Mouse (Mus musculus): ENCODE results near the gene Smdt1. TPM values are rescaled to one million over a fixed set of nuclear protein-coding genes. Genes with fewer than 3 reads are reported as not detected.
"Not testable (repeated sequence)": the region's sequence is repeated elsewhere in the genome, so short reads cannot be mapped to it uniquely, and the experiment has no call there.

Gene Smdt1
- polyA plus RNA-seq, 1 experiment from 2014 or later = 243 TPM

DNA sequence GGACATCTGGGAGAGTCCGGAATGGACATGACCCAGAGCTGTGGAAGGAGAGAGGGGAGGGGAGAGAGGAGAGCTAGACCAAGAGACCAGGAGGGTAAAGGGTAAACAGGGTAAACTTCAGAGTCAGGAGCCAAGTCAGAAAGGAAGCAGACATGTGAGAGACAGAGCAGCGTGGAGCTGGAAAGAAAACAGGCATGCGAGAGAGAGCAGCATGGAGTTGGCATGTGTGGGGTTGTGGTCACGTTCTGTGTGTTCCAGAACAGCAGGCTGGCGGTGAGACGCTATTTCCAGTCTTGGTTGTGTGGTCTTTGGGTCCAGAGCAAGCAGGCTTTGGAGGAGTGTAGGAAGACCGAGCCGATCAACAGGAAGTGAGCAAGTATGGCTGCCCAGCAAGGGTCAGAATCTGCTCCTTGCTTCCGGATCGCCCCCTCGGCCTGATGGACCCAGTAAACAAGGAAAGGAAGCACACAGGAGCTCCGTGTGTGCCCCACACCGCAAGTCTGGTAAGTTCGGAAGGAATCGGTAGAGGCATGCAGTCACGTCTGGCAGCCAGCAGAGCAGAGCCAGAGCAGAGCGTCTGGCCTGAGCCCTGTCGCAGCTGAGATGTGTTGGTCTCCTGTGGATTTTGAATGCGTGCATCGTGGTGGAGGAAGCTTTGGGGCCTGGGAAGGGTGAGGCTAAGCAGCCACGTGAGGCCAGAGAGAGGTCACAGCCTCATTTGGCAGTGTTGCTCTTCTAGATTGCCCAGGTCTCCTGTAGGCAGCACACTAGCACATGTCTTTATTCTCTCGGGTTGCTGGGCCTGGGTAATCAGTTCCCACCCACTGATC lies 19.9 kb downstream of the Smdt1 start:
- 52% methylated on average over 22 of the region's 22 CpGs for WGBS
- ATAC-seq (ENCODE audit: low read depth) = no peak
- no peak overlapping the region for H3K4me2 ChIP-seq (ENCODE audit: low read depth, low read length)

DNA sequence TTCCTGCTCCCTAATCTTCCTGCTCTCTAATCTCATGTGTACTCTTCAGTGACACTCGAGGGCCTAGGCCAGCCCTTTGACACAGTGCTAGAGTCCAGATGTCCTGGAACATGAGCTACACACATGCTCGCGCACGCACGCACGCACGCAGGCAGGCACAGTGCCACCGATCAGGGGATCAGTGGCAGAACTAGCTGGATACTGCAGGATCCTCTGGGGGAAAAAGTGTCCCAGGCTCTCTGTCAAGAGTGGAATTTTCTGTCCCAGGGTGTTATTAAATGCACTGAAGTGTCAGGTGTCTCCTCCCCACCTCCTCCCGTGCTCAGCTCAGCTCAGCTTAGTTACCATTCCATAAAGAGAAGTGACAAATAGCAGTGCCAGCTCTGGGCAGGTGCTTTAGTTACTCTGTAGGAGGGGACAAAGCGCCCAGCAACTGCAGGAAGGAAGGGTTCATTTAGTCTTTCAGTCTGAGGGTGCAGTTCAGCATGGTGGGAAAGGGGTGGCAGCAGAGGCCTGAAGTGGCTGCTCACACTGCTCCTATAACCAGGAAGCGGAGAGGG lies 22.8 kb downstream of the Smdt1 start:
- Histone ChIP-seq H3K9ac (ENCODE audit: low read length) (no peak overlapping the region), H3K36me3 (ENCODE audit: control insufficient read depth, insufficient read depth, low read length) (no peaks in the 10 kb centered on the region), H3K4me3 (ENCODE audit: low read length) (no peak overlapping the region), H3K27me3 (ENCODE audit: control insufficient read depth, insufficient read depth, low read depth, low read length) (no peaks in the 10 kb centered on the region), H3K27ac (ENCODE audit: low read length) (peak overlapping the region; percentile 30; the same call in 1 of the 2 replicates), H3K4me2 (ENCODE audit: low read depth, low read length) (no peak overlapping the region), H3K9me3 (ENCODE audit: control insufficient read depth, low read length) (no peaks in the 10 kb centered on the region), H3K4me1 (replicated peaks; ENCODE audit: control insufficient read depth, insufficient read depth, low read length) (0 out of 2 replicates have a peak, but pooled peaks cover 2% of the 10 kb centered on the region)
- peak; percentile 79 for ATAC-seq (ENCODE audit: low read depth)
- WGBS = 67% methylated on average over 11 of the region's 11 CpGs

More for the DNA sequence above, 19.9 kb downstream of the Smdt1 start:
- Histone ChIP-seq H3K9me3 (ENCODE audit: control insufficient read depth, low read length) (no peaks in the 10 kb centered on the region), H3K4me1 (replicated peaks; ENCODE audit: control insufficient read depth, insufficient read depth, low read length) (peaks cover 5% of the 10 kb centered on the region; the same call in 1 of the 2 replicates), H3K27ac (ENCODE audit: low read length) (no peak overlapping the region), H3K4me3 (ENCODE audit: low read length) (no peak overlapping the region), H3K9ac (ENCODE audit: low read length) (peak overlapping the region; percentile 25; the same call in 1 of the 2 replicates), H3K36me3 (ENCODE audit: control insufficient read depth, insufficient read depth, low read length) (no peaks in the 10 kb centered on the region), H3K27me3 (ENCODE audit: control insufficient read depth, insufficient read depth, low read depth, low read length) (no peaks in the 10 kb centered on the region)

DNA sequence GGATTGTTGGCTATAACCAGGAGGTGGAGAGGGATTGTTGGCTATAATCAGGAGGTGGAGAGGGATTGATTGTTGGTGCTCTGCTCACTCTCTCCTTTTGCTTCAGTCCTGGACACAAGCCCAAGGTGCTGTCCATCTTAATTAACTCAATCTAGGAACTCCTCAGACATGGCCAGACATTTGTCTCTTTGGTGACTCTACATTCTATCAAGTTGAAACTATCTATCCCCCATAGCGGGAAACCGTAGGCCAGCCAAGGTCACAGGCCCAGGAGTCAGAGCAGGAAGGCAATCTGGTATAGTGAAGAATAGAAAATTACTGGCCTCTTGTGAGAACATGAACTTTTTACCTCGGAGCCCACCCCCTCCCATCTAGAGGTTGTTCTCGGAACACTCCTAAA lies 23.5 kb downstream of the Smdt1 start:
- Histone ChIP-seq H3K27ac (ENCODE audit: low read length) (no peak overlapping the region), H3K9me3 (ENCODE audit: control insufficient read depth, low read length) (no peaks in the 10 kb centered on the region), H3K9ac (ENCODE audit: low read length) (no peak overlapping the region), H3K4me1 (replicated peaks; ENCODE audit: control insufficient read depth, insufficient read depth, low read length) (0 out of 2 replicates have a peak, but pooled peaks cover 2% of the 10 kb centered on the region), H3K36me3 (ENCODE audit: control insufficient read depth, insufficient read depth, low read length) (no peaks in the 10 kb centered on the region), H3K4me2 (ENCODE audit: low read depth, low read length) (no peak overlapping the region), H3K4me3 (ENCODE audit: low read length) (no peak overlapping the region), H3K27me3 (ENCODE audit: control insufficient read depth, insufficient read depth, low read depth, low read length) (no peaks in the 10 kb centered on the region)
- 69% methylated on average over 3 of the region's 4 CpGs for WGBS
- peak; percentile 41; the same call in 1 of the 2 replicates for ATAC-seq (ENCODE audit: low read depth)

DNA sequence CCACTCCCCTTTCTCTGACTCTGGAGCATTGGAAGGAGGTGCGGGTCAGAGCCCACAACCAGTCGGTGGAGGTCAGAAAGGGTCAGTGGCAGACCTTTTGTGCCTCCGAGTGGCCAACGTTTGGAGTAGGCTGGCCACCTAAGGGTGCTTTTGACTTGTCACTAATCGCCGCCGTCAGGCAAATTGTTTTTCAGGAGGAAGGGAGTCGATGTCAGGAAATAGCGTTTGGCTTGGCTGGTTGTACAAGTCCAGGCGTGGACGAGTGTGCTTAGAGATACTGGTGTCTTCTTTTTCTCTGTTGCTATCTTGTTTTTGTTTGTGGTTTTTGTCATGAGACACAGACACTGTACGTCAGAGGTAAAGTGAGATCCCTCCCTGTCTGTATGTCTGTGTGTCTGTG lies 25.0 kb downstream of the Smdt1 start:
- H3K9me3 ChIP-seq (ENCODE audit: control insufficient read depth, low read length); H3K36me3 ChIP-seq (ENCODE audit: control insufficient read depth, insufficient read depth, low read length); H3K4me1 ChIP-seq (replicated peaks; ENCODE audit: control insufficient read depth, insufficient read depth, low read length); ATAC-seq (ENCODE audit: low read depth); H3K4me3 ChIP-seq (ENCODE audit: low read length); H3K27me3 ChIP-seq (ENCODE audit: control insufficient read depth, insufficient read depth, low read depth, low read length); H3K27ac ChIP-seq (ENCODE audit: low read length); H3K9ac ChIP-seq (ENCODE audit: low read length); H3K4me2 ChIP-seq (ENCODE audit: low read depth, low read length): not testable (repeated sequence)
- WGBS = 74% methylated on average over 7 of the region's 12 CpGs

DNA sequence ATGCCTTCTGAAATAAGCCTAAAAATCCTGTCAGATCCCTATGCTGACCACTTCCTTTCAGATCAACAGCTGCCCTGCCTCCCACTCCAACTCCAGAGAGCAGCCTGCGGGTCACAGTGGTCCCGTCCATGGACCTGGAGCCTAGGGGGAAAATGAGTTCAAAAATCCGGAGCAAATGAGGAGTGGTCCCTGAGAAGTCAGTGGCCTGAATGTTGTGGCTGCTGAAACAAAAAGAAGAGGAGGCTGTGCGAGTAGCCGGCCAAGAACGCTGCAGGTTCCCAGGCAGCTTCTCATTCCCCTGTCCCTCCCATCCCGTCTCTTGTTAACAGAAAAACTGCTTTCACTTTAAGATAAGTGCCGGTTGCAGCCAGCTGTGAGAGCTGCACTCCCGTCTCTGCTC lies 25.8 kb downstream of the Smdt1 start:
- H3K9ac ChIP-seq (ENCODE audit: low read length); H3K27me3 ChIP-seq (ENCODE audit: control insufficient read depth, insufficient read depth, low read depth, low read length); H3K36me3 ChIP-seq (ENCODE audit: control insufficient read depth, insufficient read depth, low read length); H3K4me3 ChIP-seq (ENCODE audit: low read length); H3K9me3 ChIP-seq (ENCODE audit: control insufficient read depth, low read length); ATAC-seq (ENCODE audit: low read depth); H3K27ac ChIP-seq (ENCODE audit: low read length); H3K4me1 ChIP-seq (replicated peaks; ENCODE audit: control insufficient read depth, insufficient read depth, low read length): not testable (repeated sequence)
- WGBS = 28% methylated on average over 5 of the region's 9 CpGs
- peak overlapping the region; percentile 32; the same call in 1 of the 2 replicates for H3K4me2 ChIP-seq (ENCODE audit: low read depth, low read length)

DNA sequence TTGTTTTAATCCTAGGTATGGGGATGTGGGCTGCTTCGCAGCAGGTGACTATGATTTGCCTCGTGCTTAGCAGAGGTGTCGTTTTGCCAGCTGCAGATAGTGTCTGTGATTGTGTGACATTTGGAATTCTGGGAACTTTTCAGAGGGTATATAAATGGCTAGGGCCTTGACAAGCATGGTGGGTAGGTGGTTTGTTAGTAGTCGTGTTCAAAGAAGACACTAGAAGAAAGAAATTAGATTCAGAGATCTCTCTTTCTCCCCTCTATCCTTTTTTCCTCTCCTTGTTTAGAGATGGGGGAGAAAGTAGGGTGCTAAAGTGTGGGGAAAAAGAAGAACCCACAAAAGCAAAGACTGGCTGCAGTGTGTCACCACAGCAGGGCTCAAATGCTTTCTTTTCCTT lies 29.4 kb downstream of the Smdt1 start:
- H3K27ac ChIP-seq (ENCODE audit: low read length) = no peak overlapping the region
- H3K4me1 ChIP-seq (replicated peaks; ENCODE audit: control insufficient read depth, insufficient read depth, low read length) = no peaks in the 10 kb centered on the region

DNA sequence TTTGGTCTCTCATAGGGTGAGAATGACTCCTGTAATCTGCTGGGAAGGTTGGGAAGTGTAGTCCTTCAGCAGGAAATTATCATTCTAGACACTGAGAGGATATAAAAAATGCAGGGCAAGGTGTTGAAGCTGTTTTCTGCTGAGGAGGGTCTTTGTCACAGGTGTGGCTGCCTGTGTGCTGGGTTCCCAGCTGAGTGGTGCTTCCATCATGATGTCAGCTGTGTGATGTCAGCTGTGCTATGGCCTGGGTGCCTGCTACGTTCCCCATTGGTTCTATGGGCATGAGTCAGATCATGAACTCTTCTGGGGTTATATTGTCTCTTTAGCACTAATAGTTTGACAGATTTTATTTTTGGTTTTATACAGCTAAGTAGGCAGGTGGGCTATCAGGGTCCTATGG lies 30.1 kb downstream of the Smdt1 start:
- Histone ChIP-seq H3K27ac (ENCODE audit: low read length) (no peak overlapping the region), H3K4me3 (ENCODE audit: low read length) (no peak overlapping the region), H3K9me3 (ENCODE audit: control insufficient read depth, low read length) (no peaks in the 10 kb centered on the region), H3K9ac (ENCODE audit: low read length) (no peak overlapping the region), H3K36me3 (ENCODE audit: control insufficient read depth, insufficient read depth, low read length) (no peaks in the 10 kb centered on the region), H3K4me2 (ENCODE audit: low read depth, low read length) (no peak overlapping the region), H3K27me3 (ENCODE audit: control insufficient read depth, insufficient read depth, low read depth, low read length) (no peaks in the 10 kb centered on the region), H3K4me1 (replicated peaks; ENCODE audit: control insufficient read depth, insufficient read depth, low read length) (no peaks in the 10 kb centered on the region)
- no peak for ATAC-seq (ENCODE audit: low read depth)
- WGBS = 79% methylated on average over 1 of the region's 1 CpGs

More for the DNA sequence above, 29.4 kb downstream of the Smdt1 start:
- no peak for ATAC-seq (ENCODE audit: low read depth)
- no peaks in the 10 kb centered on the region for H3K9me3 ChIP-seq (ENCODE audit: control insufficient read depth, low read length)
- no peaks in the 10 kb centered on the region for H3K27me3 ChIP-seq (ENCODE audit: control insufficient read depth, insufficient read depth, low read depth, low read length)
- H3K4me2 ChIP-seq (ENCODE audit: low read depth, low read length) = no peak overlapping the region
- no peaks in the 10 kb centered on the region for H3K36me3 ChIP-seq (ENCODE audit: control insufficient read depth, insufficient read depth, low read length)
- no peak overlapping the region for H3K4me3 ChIP-seq (ENCODE audit: low read length)
- WGBS = 82% methylated on average over 4 of the region's 4 CpGs
- H3K9ac ChIP-seq (ENCODE audit: low read length) = no peak overlapping the region

DNA sequence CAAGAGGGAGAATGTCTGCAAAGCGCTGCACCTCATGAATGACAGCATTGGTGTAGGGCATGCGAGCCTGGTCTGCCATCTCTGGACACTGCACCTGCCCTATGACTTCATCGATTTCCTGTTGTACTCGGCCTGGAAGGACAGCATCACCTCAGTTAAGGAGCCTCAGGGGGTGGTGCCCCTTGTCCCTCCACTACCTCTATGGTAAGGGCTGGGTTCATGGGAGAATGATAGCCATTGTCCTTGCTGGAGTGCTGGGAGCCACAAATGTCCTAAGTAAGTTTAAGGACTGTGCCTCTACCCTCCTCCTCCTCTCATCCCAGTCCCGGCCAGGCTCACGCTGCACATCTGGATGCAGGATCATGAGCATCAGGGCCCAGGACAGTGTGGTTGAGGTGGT lies 33.7 kb downstream of the Smdt1 start:
- no peak overlapping the region for H3K27ac ChIP-seq (ENCODE audit: low read length)
- H3K9ac ChIP-seq (ENCODE audit: low read length) = no peak overlapping the region
- no peak for ATAC-seq (ENCODE audit: low read depth)
- no peak overlapping the region for H3K4me2 ChIP-seq (ENCODE audit: low read depth, low read length)
- H3K9me3 ChIP-seq (ENCODE audit: control insufficient read depth, low read length) = no peaks in the 10 kb centered on the region
- WGBS = 89% methylated on average over 6 of the region's 6 CpGs
- peaks cover 8% of the 10 kb centered on the region for H3K4me1 ChIP-seq (replicated peaks; ENCODE audit: control insufficient read depth, insufficient read depth, low read length)
- H3K36me3 ChIP-seq (ENCODE audit: control insufficient read depth, insufficient read depth, low read length) = no peaks in the 10 kb centered on the region
- H3K4me3 ChIP-seq (ENCODE audit: low read length) = no peak overlapping the region
- H3K27me3 ChIP-seq (ENCODE audit: control insufficient read depth, insufficient read depth, low read depth, low read length) = no peaks in the 10 kb centered on the region

DNA sequence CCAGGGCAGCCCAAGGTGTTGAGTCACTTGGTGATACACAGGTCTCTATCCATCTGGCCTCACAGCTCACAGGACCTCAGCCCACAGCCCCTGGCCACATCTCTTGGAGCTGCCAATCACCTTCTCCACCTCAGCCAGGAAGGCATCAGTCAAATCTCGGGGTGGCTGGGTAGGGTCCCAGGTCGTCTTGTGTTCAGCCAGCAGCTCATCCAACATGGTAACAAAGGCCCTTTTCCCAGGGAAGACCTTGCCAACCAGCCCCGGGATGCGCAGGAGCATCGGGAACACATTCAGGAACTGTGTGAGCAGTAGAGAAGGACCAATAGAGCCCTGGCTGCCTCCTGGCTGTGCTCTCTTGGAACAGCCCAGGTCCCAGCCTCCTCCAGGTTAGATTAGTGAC lies 34.2 kb downstream of the Smdt1 start:
- WGBS = 81% methylated on average over 5 of the region's 5 CpGs
- no peak overlapping the region for H3K9ac ChIP-seq (ENCODE audit: low read length)
- H3K27ac ChIP-seq (ENCODE audit: low read length) = no peak overlapping the region
- H3K4me2 ChIP-seq (ENCODE audit: low read depth, low read length) = no peak overlapping the region
- no peak for ATAC-seq (ENCODE audit: low read depth)
- H3K4me3 ChIP-seq (ENCODE audit: low read length) = no peak overlapping the region
- H3K36me3 ChIP-seq (ENCODE audit: control insufficient read depth, insufficient read depth, low read length) = no peaks in the 10 kb centered on the region
- no peaks in the 10 kb centered on the region for H3K9me3 ChIP-seq (ENCODE audit: control insufficient read depth, low read length)
- H3K4me1 ChIP-seq (replicated peaks; ENCODE audit: control insufficient read depth, insufficient read depth, low read length) = peaks cover 14% of the 10 kb centered on the region
- H3K27me3 ChIP-seq (ENCODE audit: control insufficient read depth, insufficient read depth, low read depth, low read length) = no peaks in the 10 kb centered on the region

All from lung, embryonic 16.5 days (tissue).